Mouse (Mus musculus) lung, adult 2 months (tissue): ENCODE data around the gene Tmem229b. TPM values are rescaled to one million over a fixed set of nuclear protein-coding genes. Genes with fewer than 3 reads are reported as not detected.
A peak's percentile ranks its signal among the peaks of the same experiment; 100 is the strongest.
"Not testable (repeated sequence)": the region's sequence is repeated elsewhere in the genome, so short reads cannot be mapped to it uniquely, and the experiment has no call there.

Experiments used
- DNase-seq: peaks from one replicate; pipeline ENCODE4 v3.0.0; 2022
- H3K4me1 ChIP-seq: fragments of 200-500 bp; 2 replicates; pipeline ENCODE4 v1.6.1; 2011; ENCODE audit warnings: low read length; ENCODE audit not compliant: control insufficient read depth, insufficient read depth
- H3K4me3 ChIP-seq: fragments of 200-500 bp; replicated peaks from 2 replicates; pipeline ENCODE3; 2011; ENCODE audit warnings: low read depth, mild to moderate bottlenecking, control low read depth, low read length; ENCODE audit errors: extremely low read depth
- CTCF ChIP-seq: fragments of 200-500 bp; IDR thresholded peaks from 2 replicates; pipeline ENCODE4 v1.5.1; 2011; ENCODE audit warnings: mild to moderate bottlenecking, low read length, control low read depth; ENCODE audit not compliant: insufficient read depth
- POLR2A ChIP-seq: fragments of 200-500 bp; IDR thresholded peaks from 2 replicates; pipeline ENCODE4 v1.6.1; 2011; ENCODE audit warnings: low read depth, mild to moderate bottlenecking, control low read depth, low read length, borderline replicate concordance; ENCODE audit errors: extremely low read depth
- WGBS: fragments of 180-500 bp; shearing (Covaris S2); methylation state at CpG from one replicate; pipeline ENCODE4 v1.1.7; 2018; 5-methylcytosine and 5-hydroxymethylcytosine counted together
- polyA plus RNA-seq: library from polyadenylated mRNA; depleted of rRNA; stranded (reverse); fragments of >200 nt; gene quantifications from 2 replicates; pipeline ENCODE4 v1.2.3, GENCODE M21; 2012

Gene Tmem229b
- polyA plus RNA-seq, 1 experiment, result 18.6 TPM

- TF ChIP-seq POLR2A, result no peak
- no peak for TF ChIP-seq CTCF
- 84% methylated on average over 11 of the region's 11 CpGs for WGBS
- Histone ChIP-seq H3K4me1 (peaks cover 3% of the 10 kb centered on the region; the same call in 1 of the 2 replicates), H3K4me3 (no peak overlapping the region)
- DNase-seq, result no peak
Measured at GRCm38 (mm10) chr12:79040201-79040827, 32.9 kb upstream of the Tmem229b start.

- DNase-seq, result no peak
- Histone ChIP-seq H3K4me1 (peaks cover 3% of the 10 kb centered on the region; the same call in 1 of the 2 replicates), H3K4me3 (no peak overlapping the region)
- no peak for TF ChIP-seq CTCF
- no peak for TF ChIP-seq POLR2A
- WGBS, result 60% methylated on average over 8 of the region's 8 CpGs
Measured at GRCm38 (mm10) chr12:79039708-79040107, 32.3 kb upstream of the Tmem229b start.

GRCm38 (mm10) chr12:79035349-79035748 is 27.9 kb upstream of the Tmem229b start:
- DNase-seq, result no peak
- 34% methylated on average over 3 of the region's 3 CpGs for WGBS
- Histone ChIP-seq H3K4me3 (no peak overlapping the region), H3K4me1 (peaks cover 7% of the 10 kb centered on the region)
- TF ChIP-seq POLR2A, result no peak
- TF ChIP-seq CTCF, result no peak

GRCm38 (mm10) chr12:79034331-79034730 is 26.9 kb upstream of the Tmem229b start:
- DNase-seq, result no peak
- TF ChIP-seq CTCF (no peak), POLR2A (no peak)
- 97% methylated on average over 2 of the region's 2 CpGs for WGBS
- Histone ChIP-seq H3K4me1 (peaks cover 12% of the 10 kb centered on the region), H3K4me3 (no peak overlapping the region)

GRCm38 (mm10) chr12:79028911-79029861 is 21.8 kb upstream of the Tmem229b start, which contains the start of gene Plekhh1:
Gene Plekhh1 (plus strand): TSS chr12:79029163.
- DNase-seq, result peak; percentile 76
- TF ChIP-seq CTCF (no peak), POLR2A (peak; percentile 35; the same call in 1 of the 2 replicates)
- Histone ChIP-seq H3K4me3 (peak within 1 kb of the TSS; percentile 84), H3K4me1 (peaks cover 7% of the 10 kb centered on the region; the same call in 1 of the 2 replicates)
- 1% methylated on average over 74 of the region's 80 CpGs for WGBS

GRCm38 (mm10) chr12:79027526-79027925 is 20.1 kb upstream of the Tmem229b start:
- not testable (repeated sequence) for H3K4me3 ChIP-seq, DNase-seq
- 94% methylated on average over 8 of the region's 8 CpGs for WGBS

GRCm38 (mm10) chr12:79022882-79023281 is 15.5 kb upstream of the Tmem229b start:
- no peak for TF ChIP-seq POLR2A
- TF ChIP-seq CTCF, result peak; percentile 95
- peak; percentile 67 for DNase-seq
- WGBS, result 24% methylated on average over 3 of the region's 3 CpGs
- Histone ChIP-seq H3K4me3 (no peak overlapping the region), H3K4me1 (no peaks in the 10 kb centered on the region)

More at GRCm38 (mm10) chr12:79027526-79027925, 20.1 kb upstream of the Tmem229b start:
- H3K4me1 ChIP-seq, result not testable (repeated sequence)

GRCm38 (mm10) chr12:79021902-79022301 is 14.5 kb upstream of the Tmem229b start:
- DNase-seq, result no peak
- WGBS, result 84% methylated on average over 1 of the region's 1 CpGs
- Histone ChIP-seq H3K4me1 (no peaks in the 10 kb centered on the region), H3K4me3 (no peak overlapping the region)
- TF ChIP-seq CTCF, result no peak
- TF ChIP-seq POLR2A, result no peak

GRCm38 (mm10) chr12:79017994-79018399 is 10.6 kb upstream of the Tmem229b start:
- TF ChIP-seq CTCF (no peak), POLR2A (no peak)
- no peak for DNase-seq
- Histone ChIP-seq H3K4me1 (no peaks in the 10 kb centered on the region), H3K4me3 (no peak overlapping the region)
- WGBS, result 40% methylated on average over 4 of the region's 4 CpGs
